Mouse (Mus musculus) stomach, postnatal 0 days (tissue): ENCODE measurements around the gene Htt.

Source experiments
- CTCF ChIP-seq: IDR thresholded peaks from 2 replicates; pipeline ENCODE4 v1.5.1; 2016; ENCODE audit warnings: antibody characterized with exemption, low read depth, mild to moderate bottlenecking, moderate library complexity
- EP300 ChIP-seq: optimal IDR thresholded peaks from 2 replicates; pipeline ENCODE3; 2016; ENCODE audit warnings: antibody characterized with exemption

GRCm38 (mm10) chr5:34956151-34956550 is 194.6 kb downstream of the Htt start:
- TF ChIP-seq CTCF = no peak
- no peak for TF ChIP-seq EP300
